Mouse (Mus musculus): Measurements from ENCODE around the gene Olfr603.
"Not testable (repeated sequence)": the region's sequence is repeated elsewhere in the genome, so short reads cannot be mapped to it uniquely, and the experiment has no call there.

Gene Olfr603

GRCm38 (mm10) chr7:103386077-103386476 lies at the start of gene Olfr603:
Gene Olfr603 (minus strand): TSS chr7:103386177.
- POLR2A ChIA-PET = no interaction called here
- CTCF ChIA-PET = no interaction called here

DNA sequence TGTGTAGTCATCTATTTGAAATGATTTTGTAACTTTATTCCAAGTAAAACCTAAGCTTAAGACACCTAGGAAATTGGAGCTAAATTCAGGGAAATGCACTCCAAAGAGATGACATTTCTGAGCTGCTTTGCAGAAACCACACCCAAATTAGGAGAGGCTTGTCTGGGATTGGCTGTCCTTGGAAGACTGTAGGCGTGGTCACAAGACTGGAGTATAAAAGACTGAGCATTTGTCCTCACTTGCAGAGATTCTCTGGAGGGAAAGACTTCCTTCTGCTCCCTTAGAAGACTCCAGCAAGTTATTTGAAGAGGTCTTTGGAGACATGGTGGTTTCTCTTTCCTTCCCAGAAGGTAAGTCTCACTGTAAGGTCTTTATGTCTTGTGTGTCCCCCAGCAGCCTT lies 28.8 kb upstream of the Olfr603 start, which contains the start of gene Usp17lc:
Gene Usp17lc (plus strand): TSS at position 301 of the 400 bp plus-strand sequence.
- CTCF ChIA-PET, POLR2A ChIA-PET: not testable (repeated sequence)

GRCm38 (mm10) chr7:103406521-103407055 lies 20.6 kb upstream of the Olfr603 start:
- CTCF ChIA-PET = interaction anchor here in 1 of 4 experiments (0.6 kb wide), 1 partner anchor 605 kb away, joined by 6 read pairs; no protein-coding TSS in a partner anchor
- POLR2A ChIA-PET = not testable (repeated sequence)

DNA sequence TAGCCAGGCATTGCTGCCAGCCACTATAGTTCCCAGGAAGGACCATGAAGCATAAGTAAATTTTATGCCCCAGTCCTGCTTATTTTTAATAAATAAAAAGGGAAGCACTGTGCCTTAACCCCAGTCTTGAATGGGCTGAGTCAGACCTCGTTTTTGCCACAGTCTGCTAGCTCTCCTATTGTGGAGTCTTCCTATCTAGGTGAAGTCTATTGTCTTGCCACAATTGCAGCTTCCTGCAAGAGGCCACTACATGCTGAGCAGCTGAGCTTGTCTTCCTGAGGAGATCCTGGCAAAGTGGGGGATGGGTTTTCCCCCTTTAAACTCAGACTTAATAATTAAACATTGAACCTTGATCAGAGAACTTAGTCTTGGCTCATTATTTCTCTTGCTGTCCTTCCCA lies 13.0 kb upstream of the Olfr603 start:
- ChIA-PET POLR2A (no interaction called here), CTCF (interaction anchor here in 1 of 4 experiments (0.6 kb wide), 1 partner anchor 32 kb away, joined by 3 read pairs; no protein-coding TSS in a partner anchor)

GRCm38 (mm10) chr7:103397758-103398157 lies 11.8 kb upstream of the Olfr603 start:
- POLR2A ChIA-PET = no interaction called here
- CTCF ChIA-PET = no interaction called here

DNA sequence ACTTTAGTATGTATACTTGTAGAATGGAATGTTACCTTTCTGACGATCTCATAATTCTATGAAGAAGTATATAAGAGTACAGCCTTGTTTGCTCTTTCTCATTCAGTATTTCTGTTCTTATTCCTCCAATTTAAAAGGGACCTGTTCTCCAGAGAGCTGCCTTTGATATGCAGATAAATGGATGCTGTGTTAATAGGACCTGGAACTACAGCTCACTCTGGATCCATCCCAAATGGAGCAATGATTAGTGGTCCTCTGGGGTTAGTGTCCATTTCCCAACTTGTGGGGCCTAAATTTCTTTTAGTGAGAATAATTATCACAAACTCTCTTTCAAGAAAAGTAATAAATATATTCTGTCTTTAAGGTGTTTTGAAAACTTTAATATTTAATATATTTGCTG lies 23.4 kb downstream of the Olfr603 start, which contains the start of gene Olfr601:
Gene Olfr601 (minus strand): TSS at position 101 of the 400 bp plus-strand sequence.
- POLR2A ChIA-PET = no interaction called here
- CTCF ChIA-PET = no interaction called here

- POLR2A ChIA-PET = no interaction called here
- CTCF ChIA-PET = no interaction called here
Measured at GRCm38 (mm10) chr7:103349569-103349968, 36.4 kb downstream of the Olfr603 start, which contains the start of gene Olfr600. Gene Olfr600 (minus strand): TSS chr7:103349669.

DNA sequence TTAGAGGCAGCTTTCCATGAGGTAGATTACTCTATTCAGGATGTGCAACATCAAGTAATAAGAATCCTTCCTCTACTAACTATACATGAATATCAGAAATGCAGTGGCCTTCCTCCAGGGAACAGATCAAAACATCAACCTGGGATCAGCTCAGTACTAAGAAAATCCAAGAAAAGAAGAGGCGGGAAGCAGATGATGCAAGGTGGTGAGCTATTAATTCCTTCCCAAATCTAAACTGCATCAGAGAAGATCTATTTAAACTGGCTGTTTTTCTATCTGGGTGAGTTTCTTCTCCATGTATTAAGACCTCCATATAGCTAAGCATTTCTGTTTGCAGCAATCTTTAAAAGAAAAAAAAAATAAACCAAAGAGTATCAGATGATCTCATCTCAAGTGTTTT lies 50.4 kb downstream of the Olfr603 start, which contains the start of gene Olfr599:
Gene Olfr599 (plus strand): TSS at position 301 of the 400 bp plus-strand sequence.
- CTCF ChIA-PET = interaction anchor here in 1 of 4 experiments (1.1 kb wide), 1 partner anchor 471 kb away, joined by 3 read pairs; no protein-coding TSS in a partner anchor

More for the DNA sequence above, 50.4 kb downstream of the Olfr603 start, which contains the start of gene Olfr599:
- POLR2A ChIA-PET = no interaction called here
